Mouse (Mus musculus) thymus, postnatal 0 days (tissue): ENCODE results near the gene Ctdsp1. TPM values are rescaled to one million over a fixed set of nuclear protein-coding genes. Genes with fewer than 3 reads are reported as not detected.
A peak's percentile ranks its signal among the peaks of the same experiment; 100 is the strongest.

Experiments used
- DNase-seq: peaks from one replicate; pipeline ENCODE4 v3.0.0-alpha.2; 2015; ENCODE audit warnings: low spot score
- polyA plus RNA-seq: library from polyadenylated mRNA; unstranded; fragments of >200 nt; fragmentation: Nextera tagmentation; extraction: Ambion mirVana; gene quantifications from 2 replicates; pipeline ENCODE4 v1.2.1, GENCODE M21; 2015

Gene Ctdsp1
- polyA plus RNA-seq: 55.5 and 56.1 TPM in 2 replicates

GRCm38 (mm10) chr1:74390924-74391748, at the start of gene Ctdsp1:
TSS of gene Ctdsp1 (plus strand) at chr1:74391509.
- peak; percentile 95 for DNase-seq

GRCm38 (mm10) chr1:74341898-74342297, 49.4 kb upstream of the Ctdsp1 start:
- DNase-seq: no peak

GRCm38 (mm10) chr1:74342308-74342707, 49.0 kb upstream of the Ctdsp1 start:
- no peak for DNase-seq

- DNase-seq: no peak
These were observed 48.1 kb upstream of the Ctdsp1 start for GRCm38 (mm10) chr1:74343161-74343560.

GRCm38 (mm10) chr1:74344163-74344916, 47.0 kb upstream of the Ctdsp1 start:
- DNase-seq: no peak

- DNase-seq: no peak
These were observed 40.0 kb upstream of the Ctdsp1 start for GRCm38 (mm10) chr1:74351185-74351769.

GRCm38 (mm10) chr1:74352532-74353096, 38.7 kb upstream of the Ctdsp1 start:
- no peak for DNase-seq

- DNase-seq: no peak
These were observed 37.7 kb upstream of the Ctdsp1 start for GRCm38 (mm10) chr1:74353453-74354229.

GRCm38 (mm10) chr1:74357531-74357930, 33.8 kb upstream of the Ctdsp1 start:
- DNase-seq: no peak

- DNase-seq: no peak
These were observed 31.3 kb upstream of the Ctdsp1 start for GRCm38 (mm10) chr1:74359952-74360517.

- DNase-seq: peak; percentile 80
These were observed 29.5 kb upstream of the Ctdsp1 start, which contains the start of gene Catip for GRCm38 (mm10) chr1:74361812-74362211. TSS of gene Catip (plus strand) at chr1:74362108.

GRCm38 (mm10) chr1:74362325-74363229, 28.7 kb upstream of the Ctdsp1 start:
- no peak for DNase-seq

GRCm38 (mm10) chr1:74363437-74363836, 27.9 kb upstream of the Ctdsp1 start:
- no peak for DNase-seq

- DNase-seq: no peak
These were observed 27.0 kb upstream of the Ctdsp1 start for GRCm38 (mm10) chr1:74364270-74364669.

- DNase-seq: peak; percentile 31
These were observed 23.2 kb upstream of the Ctdsp1 start for GRCm38 (mm10) chr1:74367886-74368645.

- no peak for DNase-seq
These were observed 21.3 kb upstream of the Ctdsp1 start for GRCm38 (mm10) chr1:74370040-74370439.

GRCm38 (mm10) chr1:74373372-74373771, 17.9 kb upstream of the Ctdsp1 start:
- DNase-seq: no peak

- no peak for DNase-seq
These were observed 16.3 kb upstream of the Ctdsp1 start, which contains the start of gene Slc11a1 for GRCm38 (mm10) chr1:74374980-74375379. TSS of gene Slc11a1 (plus strand) at chr1:74375195.

GRCm38 (mm10) chr1:74375561-74375960, 15.7 kb upstream of the Ctdsp1 start:
- no peak for DNase-seq
